In the genomic region with DNA sequence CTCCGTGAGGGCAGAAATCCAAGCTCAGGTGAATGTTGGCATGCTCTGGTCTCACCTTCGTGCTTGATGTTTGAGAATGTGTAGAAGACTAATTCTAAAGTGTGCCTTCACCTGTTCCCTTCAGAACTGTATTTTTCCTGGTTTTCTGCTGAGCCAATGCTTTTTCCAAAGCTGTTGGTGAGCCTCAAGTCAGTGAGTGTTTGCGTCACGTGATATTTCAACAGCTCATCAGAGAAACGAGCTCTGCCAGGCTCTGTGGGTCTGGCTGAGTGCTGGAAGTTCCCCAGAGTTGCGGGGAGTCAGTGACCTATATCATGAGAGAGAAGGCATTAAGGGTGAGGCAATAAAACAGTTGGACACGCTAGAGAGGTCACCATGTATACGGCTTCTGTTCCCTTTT, we compare ENCODE assay signal across 9 mouse cellular contexts. TPM values are rescaled to one million over a fixed set of nuclear protein-coding genes. Genes with fewer than 3 reads are reported as not detected.
DNase-seq lines count a peak whose midpoint lies in the region; ATAC-seq and TF ChIP-seq lines count a peak whose summit lies in the region.
"Had no signal": no experiment of that assay in that cellular context is flagged by ENCODE, and none has a peak within 500 bp of the region (broad histone marks: within the 10 kb centered on the region; RNA-seq: fewer than 3 reads in every experiment).

No protein-coding gene starts in this region.

- peak overlapping the region; percentile 54 for H3K27ac ChIP-seq in intestine, embryonic 14.5 days (ENCODE audit: low read depth)
- peak overlapping the region; percentile 40 for H3K27ac ChIP-seq in lung, embryonic 14.5 days (ENCODE audit: low read depth)
- no peak overlapping the region for H3K27ac ChIP-seq in thymus, adult 2 months (ENCODE audit: control insufficient read depth, insufficient read depth, low read length)

- no peaks in the 10 kb centered on the region for H3K9me3 ChIP-seq in intestine, embryonic 14.5 days (ENCODE audit: control insufficient read depth, low read length)
- no peaks in the 10 kb centered on the region for H3K9me3 ChIP-seq in lung, embryonic 14.5 days (ENCODE audit: low read depth, low read length)

- TF ChIP-seq CTCF in lung, embryonic 14.5 days (IDR thresholded peaks at IDR 0.05; ENCODE audit: low read depth), result no peak
- no peak for TF ChIP-seq CTCF in thymus, adult 2 months (IDR thresholded peaks at IDR 0.05; ENCODE audit: borderline replicate concordance, control insufficient read depth, extremely low read depth, insufficient read depth, low read length, poor library complexity)

- intact Hi-C loops in left cerebral cortex, postnatal 10 days (cut with DNase I), result no loop called here

- no peaks in the 10 kb centered on the region for H3K27me3 ChIP-seq in intestine, embryonic 14.5 days (replicated peaks; ENCODE audit: control insufficient read depth, insufficient read depth, low read length)
- no peaks in the 10 kb centered on the region for H3K27me3 ChIP-seq in lung, embryonic 14.5 days (ENCODE audit: insufficient read depth, low read length)
- H3K27me3 ChIP-seq in thymus, adult 2 months (ENCODE audit: control insufficient read depth, insufficient read depth, low read length), result no peaks in the 10 kb centered on the region

- H3K4me3 ChIP-seq in intestine, embryonic 14.5 days (ENCODE audit: low read depth, low read length), result no peak overlapping the region
- no peak overlapping the region for H3K4me3 ChIP-seq in lung, embryonic 14.5 days (ENCODE audit: low read depth, low read length)
- no peak overlapping the region for H3K4me3 ChIP-seq in thymus, adult 2 months (ENCODE audit: control insufficient read depth, insufficient read depth, low read length)
- H3K4me3 ChIP-seq: erythroblast, embryonic 14.5 days had no signal

- H3K9ac ChIP-seq in intestine, embryonic 14.5 days (ENCODE audit: low read length), result no peak overlapping the region
- H3K9ac ChIP-seq in lung, embryonic 14.5 days, result no peak overlapping the region

- ATAC-seq in intestine, embryonic 14.5 days (replicated peaks; ENCODE audit: low FRiP score, low TSS enrichment, low read depth), result peak; percentile 51
- ATAC-seq in lung, embryonic 14.5 days (ENCODE audit: insufficient read depth), result peak; percentile 87

- peak overlapping the region; percentile 26 for H3K4me2 ChIP-seq in intestine, embryonic 14.5 days (ENCODE audit: low read length)
- H3K4me2 ChIP-seq in lung, embryonic 14.5 days, result peak overlapping the region; percentile 40

- H3K4me1 ChIP-seq in intestine, embryonic 14.5 days (replicated peaks; ENCODE audit: control insufficient read depth, insufficient read depth, low read length), result peaks cover 27% of the 10 kb centered on the region
- peaks cover 9% of the 10 kb centered on the region for H3K4me1 ChIP-seq in lung, embryonic 14.5 days (ENCODE audit: insufficient read depth)
- H3K4me1 ChIP-seq in thymus, adult 2 months (replicated peaks; ENCODE audit: control insufficient read depth, insufficient read depth, low read length), result no peaks in the 10 kb centered on the region

- DNase-seq in adrenal gland, postnatal 10 days, result peak; percentile 55
- no peak for DNase-seq in adrenal gland, postnatal 4 days (ENCODE audit: low spot score in 2 of 2)
- DNase-seq in NIH3T3 (ENCODE audit: low read depth), result peak; percentile 86
- peak; percentile 67 for DNase-seq in intestine, embryonic 14.5 days (ENCODE audit: low spot score)
- DNase-seq in lung, embryonic 14.5 days, result peak; percentile 76
- no peak for DNase-seq in thymus, adult 2 months
- DNase-seq in right cerebral cortex, postnatal 14 days, result no peak
- no peak for DNase-seq in left cerebral cortex, postnatal 10 days (ENCODE audit: extremely low spot score in 1 of 2, low spot score in 2 of 2)

- H3K36me3 ChIP-seq in intestine, embryonic 14.5 days (ENCODE audit: control insufficient read depth, insufficient read depth, low read length), result peaks cover 7% of the 10 kb centered on the region; the same call in 1 of the 2 replicates
- no peaks in the 10 kb centered on the region for H3K36me3 ChIP-seq in lung, embryonic 14.5 days (ENCODE audit: insufficient read depth)
- H3K36me3 ChIP-seq in thymus, adult 2 months (ENCODE audit: control insufficient read depth, insufficient read depth, low read length), result no peaks in the 10 kb centered on the region

- WGBS in intestine, embryonic 14.5 days, result 22% methylated on average over 8 of the region's 8 CpGs
- WGBS in lung, embryonic 14.5 days, result 16% methylated on average over 8 of the region's 8 CpGs
- 83% methylated on average over 8 of the region's 8 CpGs for WGBS in thymus, adult 2 months

- no peak for TF ChIP-seq POLR2A in thymus, adult 2 months (IDR thresholded peaks at IDR 0.05; ENCODE audit: control insufficient read depth, extremely low read depth, insufficient read depth, low read length, poor library complexity)

RNA-seq across cellular contexts. Expression of gene Tspan12, which starts 29.0 kb away (rescaled TPM):
- total RNA-seq in adrenal gland, postnatal 10 days (2021), result 100 to 1,000 TPM; 187 to 219 TPM
- 100 to 1,000 TPM; 114 to 129 TPM for total RNA-seq in adrenal gland, postnatal 4 days (2021)
- polyA plus RNA-seq in intestine, embryonic 14.5 days (2014; fragmentation: Nextera tagmentation; extraction: Ambion mirVana), result 109 and 120 TPM in 2 replicates
- polyA plus RNA-seq in lung, embryonic 14.5 days (2014; fragmentation: Nextera tagmentation; extraction: Ambion mirVana), result 53.0 and 53.7 TPM in 2 replicates
- polyA plus RNA-seq in thymus, adult 2 months (2012; rRNA removed), result 2.0 and 3.0 TPM in 2 replicates
- total RNA-seq in left cerebral cortex, postnatal 10 days (2021), result 10 to 100 TPM; 19.3 to 23.4 TPM
- polyA plus RNA-seq: erythroblast, embryonic 14.5 days had no signal

Comparison
In these comparisons a context has a peak if more than half of its experiments do, and no peak if none do; other contexts are left out.
1. DNase-seq: peak in adrenal gland, postnatal 10 days (single experiment), NIH3T3 (single experiment), intestine, embryonic 14.5 days (single experiment) and lung, embryonic 14.5 days (single experiment); none in adrenal gland, postnatal 4 days (0 of 2), thymus, adult 2 months (single experiment), right cerebral cortex, postnatal 14 days (single experiment) and left cerebral cortex, postnatal 10 days (0 of 2).
2. RNA of gene Tspan12, which starts 29.0 kb away (total RNA-seq): 187 to 219 TPM in adrenal gland, postnatal 10 days and 114 to 129 TPM in adrenal gland, postnatal 4 days; 19.3 to 23.4 TPM in left cerebral cortex, postnatal 10 days; every median in the first group is over 4 times any median in the second.